15 mouse cellular contexts compared by ENCODE assay signal in the genomic region with DNA sequence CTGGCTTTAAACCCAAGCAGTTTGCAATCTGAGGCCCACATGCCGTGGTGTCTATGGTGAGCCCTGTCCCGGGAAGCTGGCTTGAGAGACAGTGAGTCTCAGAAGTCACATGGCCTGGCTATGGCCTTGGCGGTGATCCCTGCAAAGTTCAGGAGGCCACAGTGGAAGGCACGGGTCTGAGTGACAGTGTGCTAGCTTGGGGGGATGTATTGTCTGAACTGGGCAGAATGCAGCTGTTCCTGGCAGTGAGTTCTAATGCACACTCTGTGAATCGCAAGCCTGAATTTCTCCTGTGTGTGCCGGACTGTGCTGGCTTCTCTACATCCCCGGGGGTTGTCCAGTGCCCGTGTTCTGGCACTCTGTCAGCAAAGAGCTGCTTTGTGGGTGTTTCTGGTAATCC.
DNase-seq lines count a peak whose midpoint lies in the region; ATAC-seq and TF ChIP-seq lines count a peak whose summit lies in the region.
"Had no signal": no experiment of that assay in that cellular context is flagged by ENCODE, and none has a peak within 500 bp of the region (broad histone marks: within the 10 kb centered on the region; RNA-seq: fewer than 3 reads in every experiment).

No protein-coding gene starts in this region.

- no peaks in the 10 kb centered on the region for H3K36me3 ChIP-seq in hindbrain, embryonic 13.5 days
- no peaks in the 10 kb centered on the region for H3K36me3 ChIP-seq in hindbrain, embryonic 12.5 days
- no peaks in the 10 kb centered on the region for H3K36me3 ChIP-seq in midbrain, postnatal 0 days (ENCODE audit: insufficient read depth, low read length)
- no peaks in the 10 kb centered on the region for H3K36me3 ChIP-seq in midbrain, embryonic 14.5 days (ENCODE audit: control insufficient read depth, insufficient read depth, low read length)
- H3K36me3 ChIP-seq: intestine, embryonic 15.5 days; liver, embryonic 15.5 days had no signal

- WGBS in hindbrain, embryonic 13.5 days = 39% methylated on average over 8 of the region's 8 CpGs
- WGBS in hindbrain, embryonic 12.5 days = 57% methylated on average over 8 of the region's 8 CpGs
- WGBS in midbrain, postnatal 0 days = 38% methylated on average over 8 of the region's 8 CpGs
- 51% methylated on average over 8 of the region's 8 CpGs for WGBS in midbrain, embryonic 14.5 days

- H3K4me1 ChIP-seq in hindbrain, embryonic 13.5 days (replicated peaks) = peaks cover 19% of the 10 kb centered on the region
- peaks cover 9% of the 10 kb centered on the region; the same call in 1 of the 2 replicates for H3K4me1 ChIP-seq in hindbrain, embryonic 12.5 days
- peaks cover 5% of the 10 kb centered on the region; the same call in 1 of the 2 replicates for H3K4me1 ChIP-seq in midbrain, postnatal 0 days (ENCODE audit: insufficient read depth, low read length)
- peaks cover 8% of the 10 kb centered on the region for H3K4me1 ChIP-seq in midbrain, embryonic 14.5 days (ENCODE audit: control insufficient read depth, insufficient read depth, low read length)
- H3K4me1 ChIP-seq: intestine, embryonic 15.5 days; liver, embryonic 15.5 days had no signal

- no peak overlapping the region for H3K4me3 ChIP-seq in hindbrain, embryonic 13.5 days
- H3K4me3 ChIP-seq in hindbrain, embryonic 12.5 days = no peak overlapping the region
- H3K4me3 ChIP-seq in midbrain, postnatal 0 days (ENCODE audit: low read depth, low read length) = no peak overlapping the region
- H3K4me3 ChIP-seq in midbrain, embryonic 14.5 days (replicated peaks; ENCODE audit: low read depth, low read length) = no peak overlapping the region
- H3K4me3 ChIP-seq: intestine, embryonic 15.5 days; liver, embryonic 15.5 days had no signal

- no peak for TF ChIP-seq CTCF in midbrain, postnatal 0 days (IDR thresholded peaks at IDR 0.05)

- peak; percentile 32 for DNase-seq in adrenal gland, adult 2 months
- no peak for DNase-seq in adrenal gland, postnatal 4 days (ENCODE audit: low spot score in 2 of 2)
- DNase-seq in midbrain, postnatal 0 days (ENCODE audit: low spot score) = peak; percentile 33
- DNase-seq in midbrain, embryonic 14.5 days = no peak
- DNase-seq in lung, postnatal 14 days = peak; percentile 48
- DNase-seq in urinary bladder, postnatal 10 days (ENCODE audit: low spot score) = no peak
- DNase-seq: cerebellum, adult 8-10 months; gastrocnemius, postnatal 14 days; heart, postnatal 14 days; layer of hippocampus, postnatal 36 days; thymus, postnatal 36 days had no signal

- H3K4me2 ChIP-seq in hindbrain, embryonic 13.5 days = no peak overlapping the region
- H3K4me2 ChIP-seq in hindbrain, embryonic 12.5 days (replicated peaks) = no peak overlapping the region
- H3K4me2 ChIP-seq in midbrain, postnatal 0 days (ENCODE audit: low read depth, low read length, poor library complexity, severe bottlenecking) = no peak overlapping the region
- H3K4me2 ChIP-seq in midbrain, embryonic 14.5 days (ENCODE audit: low read length) = no peak overlapping the region
- H3K4me2 ChIP-seq: intestine, embryonic 15.5 days; liver, embryonic 15.5 days had no signal

- H3K9me3 ChIP-seq in hindbrain, embryonic 13.5 days = no peaks in the 10 kb centered on the region
- H3K9me3 ChIP-seq in hindbrain, embryonic 12.5 days (replicated peaks) = no peaks in the 10 kb centered on the region
- no peaks in the 10 kb centered on the region for H3K9me3 ChIP-seq in midbrain, postnatal 0 days (ENCODE audit: low read length)
- H3K9me3 ChIP-seq in midbrain, embryonic 14.5 days (ENCODE audit: control insufficient read depth, low read length) = no peaks in the 10 kb centered on the region
- H3K9me3 ChIP-seq: intestine, embryonic 15.5 days; liver, embryonic 15.5 days had no signal

- no peak for ATAC-seq in hindbrain, embryonic 13.5 days (ENCODE audit: low FRiP score)
- ATAC-seq in hindbrain, embryonic 12.5 days (ENCODE audit: low FRiP score) = no peak
- ATAC-seq in midbrain, postnatal 0 days (ENCODE audit: low FRiP score) = peak; percentile 47; the same call in 1 of the 2 replicates
- ATAC-seq in midbrain, embryonic 14.5 days (ENCODE audit: low FRiP score, low TSS enrichment) = no peak
- ATAC-seq: intestine, embryonic 15.5 days had no signal

- peak overlapping the region; percentile 53; the same call in 1 of the 2 replicates for H3K27ac ChIP-seq in hindbrain, embryonic 13.5 days
- H3K27ac ChIP-seq in hindbrain, embryonic 12.5 days = no peak overlapping the region
- H3K27ac ChIP-seq in midbrain, postnatal 0 days (ENCODE audit: low read depth, low read length) = no peak overlapping the region
- no peak overlapping the region for H3K27ac ChIP-seq in midbrain, embryonic 14.5 days (replicated peaks; ENCODE audit: low read depth, low read length)
- H3K27ac ChIP-seq: intestine, embryonic 15.5 days; liver, embryonic 15.5 days had no signal

- no peak overlapping the region for H3K9ac ChIP-seq in hindbrain, embryonic 13.5 days
- H3K9ac ChIP-seq in hindbrain, embryonic 12.5 days = no peak overlapping the region
- no peak overlapping the region for H3K9ac ChIP-seq in midbrain, postnatal 0 days (replicated peaks; ENCODE audit: low read length, poor library complexity, severe bottlenecking)
- no peak overlapping the region for H3K9ac ChIP-seq in midbrain, embryonic 14.5 days (replicated peaks; ENCODE audit: low read length)
- H3K9ac ChIP-seq: intestine, embryonic 15.5 days; liver, embryonic 15.5 days had no signal

- no peaks in the 10 kb centered on the region for H3K27me3 ChIP-seq in hindbrain, embryonic 13.5 days
- no peaks in the 10 kb centered on the region for H3K27me3 ChIP-seq in hindbrain, embryonic 12.5 days
- H3K27me3 ChIP-seq in midbrain, postnatal 0 days (ENCODE audit: insufficient read depth, low read length) = no peaks in the 10 kb centered on the region
- H3K27me3 ChIP-seq in midbrain, embryonic 14.5 days (ENCODE audit: control insufficient read depth, insufficient read depth, low read length) = no peaks in the 10 kb centered on the region
- H3K27me3 ChIP-seq: intestine, embryonic 15.5 days; liver, embryonic 15.5 days had no signal

Comparison
In these comparisons a context has a peak if more than half of its experiments do, and no peak if none do; other contexts are left out.
1. DNase-seq: peak in adrenal gland, adult 2 months (single experiment), midbrain, postnatal 0 days (single experiment) and lung, postnatal 14 days (single experiment); none in adrenal gland, postnatal 4 days (0 of 2), midbrain, embryonic 14.5 days (single experiment) and urinary bladder, postnatal 10 days (single experiment).